In genomic region chr19:57296539-57296938, GRCm38 (mm10) we compare ENCODE assay signal across 12 mouse cellular contexts. TPM values are rescaled to one million over a fixed set of nuclear protein-coding genes. Genes with fewer than 3 reads are reported as not detected.
DNase-seq lines count a peak whose midpoint lies in the region; ATAC-seq lines count a peak whose summit lies in the region.
"Had no signal": no experiment of that assay in that cellular context is flagged by ENCODE, and none has a peak within 500 bp of the region (broad histone marks: within the 10 kb centered on the region; RNA-seq: fewer than 3 reads in every experiment).

No protein-coding gene starts in this region.

- peak; percentile 46; the same call in 1 of the 2 replicates for ATAC-seq in common myeloid progenitor, adult 5-6 weeks (replicated peaks; ENCODE audit: low read depth, poor library complexity, severe bottlenecking)
- ATAC-seq: forebrain, embryonic 14.5 days; liver, postnatal 0 days had no signal

- DNase-seq in gastrocnemius, postnatal 14 days, result peak; percentile 43
- DNase-seq in gastrocnemius, postnatal 10 days, result no peak
- peak; percentile 58 for DNase-seq in right cerebral cortex, adult 18-20 months
- DNase-seq in right cerebral cortex, postnatal 4 days, result no peak
- peak; percentile 93 for DNase-seq in brain, adult 2 months (ENCODE audit: low read depth, low spot score)
- DNase-seq in spleen, adult 12 weeks (ENCODE audit: low spot score), result no peak
- DNase-seq in kidney, adult 9 months, result no peak
- DNase-seq: layer of hippocampus, postnatal 36 days; liver, postnatal 0 days; thymus, postnatal 25 days had no signal

- intact Hi-C loops in gastrocnemius, postnatal 14 days (cut with DNase I; ENCODE audit: low total_unique reads), result no loop called here

RNA-seq across cellular contexts. Expression of gene Ablim1, which starts 18.2 kb away (rescaled TPM):
- 10 to 100 TPM; 50.6 to 57.8 TPM for total RNA-seq in gastrocnemius, postnatal 14 days (2021)
- total RNA-seq in gastrocnemius, postnatal 10 days (2021), result 10 to 100 TPM; 42.8 to 52.0 TPM
- total RNA-seq in common myeloid progenitor, adult 5-6 weeks (2017), result 11.7 and 20.1 TPM in 2 replicates

Comparison
In these comparisons a context has a peak if more than half of its experiments do, and no peak if none do; other contexts are left out.
1. DNase-seq: peak in gastrocnemius, postnatal 14 days (single experiment), right cerebral cortex, adult 18-20 months (single experiment) and brain, adult 2 months (single experiment); none in gastrocnemius, postnatal 10 days (single experiment), right cerebral cortex, postnatal 4 days (single experiment), spleen, adult 12 weeks (single experiment) and kidney, adult 9 months (single experiment).